Mouse (Mus musculus) retina, embryonic 14.5 days (tissue): Measurements from ENCODE around the gene Abcd2.

Experiments
- DNase-seq: peaks from one replicate; pipeline ENCODE4 v3.0.0-alpha.2; 2015; ENCODE audit warnings: low spot score

Abcd2 gene

GRCm38 (mm10) chr15:91191412-91192222 is at the start of gene Abcd2:
Gene Abcd2, minus strand, starts transcription at chr15:91191799.
- DNase-seq: peak; percentile 84

GRCm38 (mm10) chr15:91240683-91241335 is 49.2 kb upstream of the Abcd2 start:
- no peak for DNase-seq

- DNase-seq: no peak
Measured at GRCm38 (mm10) chr15:91237294-91237693, 45.7 kb upstream of the Abcd2 start.

- DNase-seq: no peak
Measured at GRCm38 (mm10) chr15:91206518-91206917, 14.9 kb upstream of the Abcd2 start.

GRCm38 (mm10) chr15:91203521-91203920 is 11.9 kb upstream of the Abcd2 start:
- no peak for DNase-seq

- DNase-seq: no peak
Measured at GRCm38 (mm10) chr15:91202486-91202885, 10.9 kb upstream of the Abcd2 start.

- DNase-seq: no peak
Measured at GRCm38 (mm10) chr15:91200833-91201232, 9.2 kb upstream of the Abcd2 start.

GRCm38 (mm10) chr15:91199256-91199905 is 7.8 kb upstream of the Abcd2 start, which contains the start of gene CN725425:
Gene CN725425, plus strand, starts transcription at chr15:91199494.
- no peak for DNase-seq

- DNase-seq: no peak
Measured at GRCm38 (mm10) chr15:91192223-91192598, 612 bp upstream of the Abcd2 start.

- peak; percentile 22 for DNase-seq
Measured at GRCm38 (mm10) chr15:91190519-91191207, 936 bp downstream of the Abcd2 start.

GRCm38 (mm10) chr15:91190026-91190425 is 1.6 kb downstream of the Abcd2 start:
- peak; percentile 38 for DNase-seq

- DNase-seq: no peak
Measured at GRCm38 (mm10) chr15:91186358-91186757, 5.2 kb downstream of the Abcd2 start.

- peak; percentile 64 for DNase-seq
Measured at GRCm38 (mm10) chr15:91179911-91180622, 11.5 kb downstream of the Abcd2 start.

- no peak for DNase-seq
Measured at GRCm38 (mm10) chr15:91178656-91179314, 12.8 kb downstream of the Abcd2 start.

GRCm38 (mm10) chr15:91172193-91172592 is 19.4 kb downstream of the Abcd2 start:
- no peak for DNase-seq

GRCm38 (mm10) chr15:91171332-91171731 is 20.3 kb downstream of the Abcd2 start:
- DNase-seq: no peak

- peak; percentile 51 for DNase-seq
Measured at GRCm38 (mm10) chr15:91170602-91171328, 20.8 kb downstream of the Abcd2 start.

- peak; percentile 29 for DNase-seq
Measured at GRCm38 (mm10) chr15:91167850-91168562, 23.6 kb downstream of the Abcd2 start.

- peak; percentile 73 for DNase-seq
Measured at GRCm38 (mm10) chr15:91165021-91165420, 26.6 kb downstream of the Abcd2 start.

GRCm38 (mm10) chr15:91163454-91163853 is 28.1 kb downstream of the Abcd2 start:
- no peak for DNase-seq
